Mouse (Mus musculus) midbrain, embryonic 11.5 days (tissue): Measurements from ENCODE around the gene Als2cr12. TPM values are rescaled to one million over a fixed set of nuclear protein-coding genes. Genes with fewer than 3 reads are reported as not detected.
"Not testable (repeated sequence)": the region's sequence is repeated elsewhere in the genome, so short reads cannot be mapped to it uniquely, and the experiment has no call there.

Experiments used
- ATAC-seq: fragments of 200-750 bp; cut with Nextera tagmentation; 2 replicates; pipeline ENCODE4 v1.8.0; 2017; ENCODE audit warnings: moderate TSS enrichment, moderate library complexity; ENCODE audit not compliant: low FRiP score
- DNase-seq: peaks from one replicate; pipeline ENCODE4 v3.0.0; 2015; ENCODE audit warnings: low spot score; ENCODE audit errors: missing footprints
- H3K27ac ChIP-seq: fragments of 300-500 bp; sonication (generic); 2 replicates; pipeline ENCODE4 v1.5.1; 2014; ENCODE audit warnings: low read depth, low read length
- H3K27me3 ChIP-seq: fragments of 300-500 bp; sonication (generic); 2 replicates; pipeline ENCODE4 v1.6.1; 2014; ENCODE audit warnings: mild to moderate bottlenecking, low read length, moderate library complexity, mixed read lengths; ENCODE audit not compliant: control insufficient read depth, insufficient read depth
- H3K36me3 ChIP-seq: fragments of 300-500 bp; sonication (generic); 2 replicates; pipeline ENCODE4 v1.6.1; 2014; ENCODE audit warnings: mild to moderate bottlenecking, low read length, moderate library complexity, mixed read lengths; ENCODE audit not compliant: control insufficient read depth, insufficient read depth
- H3K4me1 ChIP-seq: fragments of 300-500 bp; sonication (generic); 2 replicates; pipeline ENCODE4 v1.6.1; 2014; ENCODE audit warnings: low read length; ENCODE audit not compliant: control insufficient read depth, insufficient read depth
- H3K4me2 ChIP-seq: fragments of 300-500 bp; sonication (generic); 2 replicates; pipeline ENCODE4 v1.6.1; 2014; ENCODE audit warnings: mild to moderate bottlenecking, moderate library complexity
- H3K4me3 ChIP-seq: fragments of 300-500 bp; sonication (generic); 2 replicates; pipeline ENCODE4 v1.5.1; 2014; ENCODE audit warnings: low read depth, low read length
- H3K9ac ChIP-seq: fragments of 300-500 bp; sonication (generic); 2 replicates; pipeline ENCODE4 v1.6.1; 2014; ENCODE audit warnings: low read length
- H3K9me3 ChIP-seq: fragments of 300-500 bp; sonication (generic); 2 replicates; pipeline ENCODE4 v1.6.1; 2016; ENCODE audit warnings: low read length; ENCODE audit not compliant: control insufficient read depth
- WGBS: fragments of 180-500 bp; shearing (Covaris S2); extraction: QIAGEN DNeasy Blood & Tissue Kit; methylation state at CpG from one replicate; pipeline ENCODE4 v1.1.7; 2014; 5-methylcytosine and 5-hydroxymethylcytosine counted together
- polyA plus RNA-seq: library from polyadenylated mRNA; unstranded; fragments of >200 nt; fragmentation: Nextera tagmentation; extraction: Ambion mirVana; gene quantifications from 2 replicates; pipeline ENCODE4 v1.2.1, GENCODE M21; 2014

Gene Als2cr12
- polyA plus RNA-seq, 1 experiment from 2014 or later = not detected

DNA sequence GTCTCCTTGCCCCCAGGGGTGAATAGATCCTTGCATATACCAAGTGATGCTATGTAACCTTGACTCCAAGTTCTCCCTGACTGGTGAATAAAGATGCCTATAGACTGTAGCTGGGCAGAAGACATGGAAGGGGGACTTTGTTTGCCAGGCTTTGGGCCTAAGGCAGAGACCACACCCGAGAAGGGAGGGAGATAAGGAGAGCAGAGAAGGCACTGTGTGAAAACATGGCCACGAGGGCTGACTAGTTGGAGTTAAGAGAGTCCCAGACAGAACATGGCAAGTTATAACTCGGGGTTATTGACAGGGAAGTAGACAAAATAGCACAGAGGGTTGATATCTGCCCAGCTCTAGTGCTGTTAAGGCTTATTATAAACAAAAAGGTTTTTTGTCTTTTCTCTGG is 4.2 kb upstream of the Als2cr12 start:
- Histone ChIP-seq H3K9ac (no peak overlapping the region), H3K4me3 (no peak overlapping the region), H3K4me1 (no peaks in the 10 kb centered on the region), H3K27ac (no peak overlapping the region), H3K36me3 (no peaks in the 10 kb centered on the region), H3K9me3 (no peaks in the 10 kb centered on the region), H3K4me2 (no peak overlapping the region), H3K27me3 (no peaks in the 10 kb centered on the region)
- no peak for DNase-seq
- WGBS = 72% methylated on average over 3 of the region's 3 CpGs
- ATAC-seq = no peak

DNA sequence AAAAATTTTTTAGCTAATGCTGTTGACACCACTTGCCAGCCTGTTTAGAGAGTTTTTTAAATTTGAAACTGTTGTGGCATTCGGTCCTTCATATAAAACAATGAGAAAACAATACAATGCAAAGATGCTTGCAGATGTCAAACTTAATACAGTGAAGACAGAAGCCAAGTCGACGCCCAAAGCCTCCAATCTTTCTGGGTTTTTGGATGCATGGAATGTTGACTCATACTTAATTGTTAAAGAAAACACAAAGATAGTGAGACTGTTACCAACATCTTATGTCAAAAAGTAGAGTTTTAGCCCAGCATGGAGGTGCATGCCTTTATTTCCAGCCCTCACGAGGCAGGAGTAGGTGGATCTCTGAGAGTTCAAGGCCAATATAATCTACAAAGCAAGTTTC is 3.0 kb upstream of the Als2cr12 start:
- Histone ChIP-seq H3K9ac (no peak overlapping the region), H3K27ac (no peak overlapping the region), H3K9me3 (no peaks in the 10 kb centered on the region), H3K4me2 (no peak overlapping the region), H3K4me3 (no peak overlapping the region), H3K27me3 (no peaks in the 10 kb centered on the region), H3K4me1 (no peaks in the 10 kb centered on the region), H3K36me3 (no peaks in the 10 kb centered on the region)
- WGBS = 84% methylated on average over 4 of the region's 4 CpGs
- DNase-seq (no peak), ATAC-seq (no peak)

DNA sequence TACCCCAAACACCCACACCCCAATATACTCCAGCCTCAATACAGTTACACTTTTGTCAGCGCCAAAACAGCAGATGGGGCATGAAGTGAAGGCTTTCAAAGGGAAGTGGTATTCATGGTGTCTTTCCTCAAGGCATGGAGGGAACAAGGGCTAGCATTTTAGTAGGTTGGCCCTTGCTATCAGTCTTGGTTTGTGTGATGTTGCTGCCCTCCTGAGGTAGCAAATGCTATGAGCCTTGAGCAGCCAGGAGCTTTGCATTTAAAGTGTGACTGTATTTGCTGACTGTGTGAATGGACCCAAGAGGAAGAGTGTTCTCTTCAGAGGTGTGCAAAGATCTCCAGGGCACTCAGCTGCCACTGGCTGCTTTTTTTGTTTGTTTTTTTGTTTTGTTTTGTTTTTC is 1.8 kb upstream of the Als2cr12 start:
- H3K4me1 ChIP-seq, DNase-seq, H3K27me3 ChIP-seq, H3K4me2 ChIP-seq, H3K9ac ChIP-seq, H3K27ac ChIP-seq, ATAC-seq, H3K9me3 ChIP-seq, H3K36me3 ChIP-seq, H3K4me3 ChIP-seq: not testable (repeated sequence)
- 47% methylated on average over 1 of the region's 1 CpGs for WGBS

DNA sequence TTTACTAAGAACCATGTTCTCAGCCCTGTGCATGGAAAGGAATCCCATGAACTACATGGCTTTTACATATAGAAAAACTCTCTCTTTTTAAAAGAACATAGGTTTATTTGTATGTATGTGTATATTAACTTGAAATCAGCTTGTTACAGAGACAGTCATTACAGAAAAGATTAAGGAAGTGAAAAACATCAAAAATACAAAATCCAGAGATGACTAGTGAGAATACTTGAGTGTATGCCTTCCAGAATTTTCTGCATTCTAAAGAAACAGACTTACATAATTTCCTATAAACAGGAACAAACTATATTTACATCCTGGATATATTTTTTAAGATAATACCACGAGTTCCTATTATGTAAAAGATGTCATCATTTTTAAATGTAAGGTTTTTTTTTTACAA is 2.1 kb downstream of the Als2cr12 start:
- 86% methylated on average over 1 of the region's 1 CpGs for WGBS
- ATAC-seq (no peak), DNase-seq (no peak)
- no peaks in the 10 kb centered on the region for H3K9me3 ChIP-seq
- no peak overlapping the region for H3K4me2 ChIP-seq
- no peak overlapping the region for H3K27ac ChIP-seq
- H3K4me1 ChIP-seq = no peaks in the 10 kb centered on the region
- no peaks in the 10 kb centered on the region for H3K36me3 ChIP-seq
- H3K4me3 ChIP-seq = no peak overlapping the region
- H3K9ac ChIP-seq = no peak overlapping the region
- H3K27me3 ChIP-seq = no peaks in the 10 kb centered on the region

DNA sequence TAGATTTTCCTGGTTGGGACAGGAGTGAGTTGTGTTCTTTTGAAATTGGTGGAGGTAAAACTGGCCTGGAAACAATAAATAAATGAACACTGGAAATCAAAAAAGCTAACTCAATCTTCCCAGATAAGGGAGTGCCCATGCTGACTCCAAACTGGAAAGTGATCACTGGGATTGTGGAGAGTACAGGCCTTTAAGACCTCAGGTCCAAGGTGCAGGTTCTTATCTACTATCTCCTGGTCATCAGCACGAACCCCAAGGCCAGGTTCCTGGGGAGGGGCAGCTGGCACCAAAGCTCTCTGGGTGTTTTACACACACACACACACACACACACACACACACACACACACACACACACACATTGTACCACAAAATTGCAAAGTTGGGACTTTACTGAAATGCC is 4.1 kb downstream of the Als2cr12 start:
- H3K4me3 ChIP-seq, H3K9me3 ChIP-seq: not testable (repeated sequence)

DNA sequence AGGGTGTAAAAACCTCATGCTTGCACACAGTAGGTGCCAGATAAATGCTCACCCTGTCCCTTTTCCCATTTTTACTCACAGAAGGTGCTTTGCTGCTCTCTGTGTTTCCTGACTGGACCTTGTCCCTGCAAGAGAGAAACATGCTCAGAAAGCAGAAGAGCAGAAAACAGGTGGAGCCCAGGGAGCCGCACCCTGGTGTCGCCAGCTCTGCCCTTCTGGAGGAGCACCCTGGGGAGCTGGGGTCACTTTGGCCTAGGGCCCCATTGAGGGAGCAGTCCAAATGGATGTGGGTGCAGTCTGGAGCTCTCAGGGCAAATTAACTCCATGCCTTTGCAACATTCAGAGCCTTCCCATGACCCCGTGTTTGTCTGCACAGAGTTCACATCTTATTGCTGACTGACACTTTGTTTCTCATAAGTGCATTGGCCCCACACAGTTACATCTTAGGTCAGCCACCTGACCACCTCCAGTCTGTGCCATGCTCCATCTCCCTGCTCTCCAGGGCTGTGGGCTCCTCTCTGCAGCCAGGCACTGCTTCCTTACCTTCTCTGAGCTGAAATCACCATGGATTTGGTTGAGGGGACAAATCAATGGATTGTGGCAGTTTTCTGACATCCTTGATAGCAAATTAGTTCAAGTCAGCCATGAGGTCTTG is 4.8 kb downstream of the Als2cr12 start:
- H3K9ac ChIP-seq, H3K4me3 ChIP-seq, H3K4me1 ChIP-seq, H3K27ac ChIP-seq, H3K9me3 ChIP-seq, H3K4me2 ChIP-seq, DNase-seq, H3K27me3 ChIP-seq, H3K36me3 ChIP-seq, ATAC-seq: not testable (repeated sequence)
- WGBS = 78% methylated on average over 2 of the region's 3 CpGs

More for the DNA sequence above, 4.1 kb downstream of the Als2cr12 start:
- ATAC-seq, DNase-seq, H3K27ac ChIP-seq, H3K36me3 ChIP-seq, H3K27me3 ChIP-seq, H3K4me2 ChIP-seq, H3K4me1 ChIP-seq, H3K9ac ChIP-seq: not testable (repeated sequence)
- 69% methylated on average over 1 of the region's 1 CpGs for WGBS

DNA sequence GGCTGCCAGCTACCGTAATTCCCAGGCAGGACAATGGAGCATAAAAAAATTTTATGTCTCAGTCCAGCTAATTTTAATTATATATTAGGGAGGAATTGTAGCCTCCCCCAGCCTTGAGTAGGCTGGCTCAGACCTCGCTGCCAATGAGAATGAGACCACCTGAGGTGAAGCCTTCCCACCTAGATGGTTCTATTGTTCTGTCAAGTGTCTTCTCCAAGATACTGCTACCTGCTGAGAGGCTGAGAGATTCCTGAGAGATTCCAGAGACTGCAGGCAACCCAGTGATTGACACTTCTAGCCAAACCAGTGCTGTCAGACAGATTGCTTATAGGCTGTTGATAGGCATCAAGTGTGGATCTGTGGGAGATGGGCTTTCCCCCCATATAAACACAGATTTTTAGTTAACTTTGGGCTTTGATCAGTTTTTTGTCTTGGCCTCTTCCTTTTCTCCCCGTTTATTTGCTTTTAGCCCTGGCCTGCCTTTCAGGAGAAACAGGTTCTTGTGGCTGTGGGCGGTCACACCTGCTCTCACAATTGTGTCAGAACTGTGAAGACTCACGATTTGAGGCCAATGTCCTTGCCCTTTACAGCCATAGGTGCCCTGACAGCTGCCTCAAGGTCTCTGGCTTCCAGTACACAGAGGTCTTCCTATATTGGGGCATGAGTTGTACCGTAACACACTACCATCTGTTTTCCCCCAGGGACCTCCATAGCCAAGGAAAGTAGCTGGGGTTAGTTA is 5.6 kb downstream of the Als2cr12 start:
- Histone ChIP-seq H3K4me1 (no peaks in the 10 kb centered on the region), H3K9ac (no peak overlapping the region), H3K4me3 (no peak overlapping the region), H3K27me3 (no peaks in the 10 kb centered on the region), H3K9me3 (no peaks in the 10 kb centered on the region), H3K27ac (no peak overlapping the region), H3K4me2 (no peak overlapping the region), H3K36me3 (no peaks in the 10 kb centered on the region)
- 74% methylated on average over 6 of the region's 6 CpGs for WGBS
- ATAC-seq = no peak
- DNase-seq = no peak

DNA sequence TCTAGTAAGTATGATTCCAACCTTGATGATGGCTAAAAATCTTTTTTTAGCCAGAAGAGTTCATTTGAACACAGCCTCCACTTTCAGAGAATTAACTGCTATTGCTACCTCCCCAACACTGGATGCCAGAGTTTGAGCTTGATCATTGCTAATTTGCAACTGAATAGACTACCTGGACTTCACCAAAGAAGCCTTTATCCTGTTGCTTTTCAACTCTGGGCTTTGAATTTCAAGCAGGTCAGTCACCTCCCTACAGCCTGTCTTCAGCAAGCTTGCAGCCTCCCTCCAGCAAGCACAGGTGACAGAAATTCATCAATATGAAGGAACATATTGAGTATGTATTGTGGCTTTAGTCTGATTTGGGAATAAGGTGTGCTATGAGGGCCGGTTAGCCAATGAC is 6.4 kb downstream of the Als2cr12 start:
- no peaks in the 10 kb centered on the region for H3K27me3 ChIP-seq
- H3K4me1 ChIP-seq = no peaks in the 10 kb centered on the region
- H3K4me2 ChIP-seq = no peak overlapping the region
- H3K9ac ChIP-seq = no peak overlapping the region
- ATAC-seq = no peak
- 78% methylated on average over 1 of the region's 1 CpGs for WGBS
- no peaks in the 10 kb centered on the region for H3K36me3 ChIP-seq
- H3K4me3 ChIP-seq = no peak overlapping the region
- DNase-seq = no peak
- H3K9me3 ChIP-seq = no peaks in the 10 kb centered on the region
- H3K27ac ChIP-seq = no peak overlapping the region

DNA sequence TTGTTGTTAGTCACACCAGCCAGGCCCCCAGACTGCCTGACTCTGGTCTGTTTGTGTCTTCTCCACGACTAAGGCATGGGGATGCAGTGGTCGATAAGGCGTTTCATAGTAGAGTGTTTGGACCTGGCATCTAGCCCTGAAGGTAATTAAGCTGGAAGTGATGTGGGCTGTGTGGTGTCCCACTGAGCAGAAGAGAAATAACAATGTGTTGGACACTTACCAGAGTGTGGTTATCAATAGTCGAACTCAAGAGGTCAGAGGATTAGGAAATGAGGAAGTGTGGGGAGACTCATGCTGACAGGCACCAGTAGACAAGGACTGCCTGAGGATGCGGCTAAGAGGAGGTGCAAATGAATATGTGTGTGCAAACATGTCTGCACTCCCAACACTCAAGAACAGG is 17.4 kb downstream of the Als2cr12 start:
- not testable (repeated sequence) for H3K9me3 ChIP-seq, H3K27ac ChIP-seq, H3K4me3 ChIP-seq, DNase-seq, H3K9ac ChIP-seq, H3K4me1 ChIP-seq, H3K4me2 ChIP-seq, ATAC-seq, H3K27me3 ChIP-seq, H3K36me3 ChIP-seq
- WGBS = 82% methylated on average over 5 of the region's 5 CpGs
